Mouse (Mus musculus) heart, embryonic 15.5 days (tissue): Measurements from ENCODE around the gene Prkg1. TPM values are rescaled to one million over a fixed set of nuclear protein-coding genes. Genes with fewer than 3 reads are reported as not detected.

Experiments
- ATAC-seq: fragments of 200-750 bp; cut with Nextera tagmentation; replicated peaks from 2 replicates; pipeline ENCODE4 v1.8.0; 2017; ENCODE audit warnings: low read depth, moderate TSS enrichment; ENCODE audit not compliant: insufficient number of reproducible peaks, insufficient read depth, low FRiP score
- H3K27ac ChIP-seq: fragments of 300-500 bp; sonication (generic); 2 replicates; pipeline ENCODE4 v1.5.1; 2015; ENCODE audit warnings: mild to moderate bottlenecking, inconsistent platforms
- H3K27me3 ChIP-seq: fragments of 300-500 bp; sonication (generic); 2 replicates; pipeline ENCODE4 v1.6.1; 2015; ENCODE audit warnings: inconsistent platforms
- H3K36me3 ChIP-seq: fragments of 300-500 bp; sonication (generic); 2 replicates; pipeline ENCODE4 v1.6.1; 2015; ENCODE audit warnings: mild to moderate bottlenecking, inconsistent platforms
- H3K4me1 ChIP-seq: fragments of 300-500 bp; sonication (generic); replicated peaks from 2 replicates; pipeline ENCODE4 v1.6.1; 2015; ENCODE audit warnings: inconsistent platforms
- H3K4me2 ChIP-seq: fragments of 300-500 bp; sonication (generic); 2 replicates; pipeline ENCODE4 v1.6.1; 2015; ENCODE audit warnings: inconsistent platforms, mild to moderate bottlenecking, moderate library complexity
- H3K4me3 ChIP-seq: fragments of 300-500 bp; sonication (generic); 2 replicates; pipeline ENCODE4 v1.5.1; 2015; ENCODE audit warnings: mild to moderate bottlenecking, inconsistent platforms
- H3K9ac ChIP-seq: fragments of 300-500 bp; sonication (generic); 2 replicates; pipeline ENCODE4 v1.6.1; 2015; ENCODE audit warnings: mild to moderate bottlenecking, inconsistent platforms
- H3K9me3 ChIP-seq: fragments of 300-500 bp; sonication (generic); replicated peaks from 2 replicates; pipeline ENCODE4 v1.6.1; 2016; ENCODE audit warnings: inconsistent platforms
- WGBS: fragments of 180-500 bp; shearing (Covaris S2); methylation state at CpG from one replicate; pipeline ENCODE4 v1.1.7; 2015; ENCODE audit warnings: mixed read lengths; 5-methylcytosine and 5-hydroxymethylcytosine counted together
- polyA plus RNA-seq: library from polyadenylated mRNA; unstranded; fragments of >200 nt; fragmentation: Nextera tagmentation; extraction: Ambion mirVana; gene quantifications from 2 replicates; pipeline ENCODE4 v1.2.1, GENCODE M21; 2015

Gene Prkg1
- polyA plus RNA-seq, 1 experiment from 2014 or later = 6.0 TPM

DNA sequence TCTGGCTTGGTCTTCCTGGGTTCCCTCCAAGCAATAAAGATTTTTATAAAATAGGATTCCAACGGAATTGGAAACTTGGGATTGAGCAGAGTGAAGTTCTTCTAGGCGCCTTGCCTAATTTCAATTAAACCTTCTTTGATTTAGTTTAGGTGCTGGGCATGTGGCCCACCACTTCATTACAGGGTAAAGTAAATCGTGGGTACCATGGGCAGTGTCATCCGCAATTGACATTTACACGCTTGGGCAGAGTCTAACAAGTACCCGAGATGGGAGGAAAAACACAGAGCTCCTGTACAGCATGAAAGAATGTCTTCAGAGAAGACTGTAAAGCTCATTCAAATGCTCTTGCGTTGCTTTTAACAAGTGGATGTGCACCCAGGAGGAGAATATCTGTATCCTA is 622.9 kb downstream of the Prkg1 start:
- no peak overlapping the region for H3K27ac ChIP-seq
- 83% methylated on average over 7 of the region's 7 CpGs for WGBS
- no peaks in the 10 kb centered on the region for H3K9me3 ChIP-seq
- H3K9ac ChIP-seq = no peak overlapping the region
- no peaks in the 10 kb centered on the region for H3K4me1 ChIP-seq
- no peak overlapping the region for H3K4me3 ChIP-seq
- H3K4me2 ChIP-seq = no peak overlapping the region
- H3K36me3 ChIP-seq = no peaks in the 10 kb centered on the region
- no peaks in the 10 kb centered on the region for H3K27me3 ChIP-seq
- ATAC-seq = no peak

GRCm38 (mm10) chr19:31136316-31136715 is 628.5 kb downstream of the Prkg1 start:
- Histone ChIP-seq H3K27me3 (no peaks in the 10 kb centered on the region), H3K9me3 (no peaks in the 10 kb centered on the region), H3K36me3 (no peaks in the 10 kb centered on the region), H3K9ac (no peak overlapping the region), H3K4me2 (no peak overlapping the region), H3K4me3 (no peak overlapping the region), H3K4me1 (no peaks in the 10 kb centered on the region), H3K27ac (no peak overlapping the region)
- 33% methylated on average over 2 of the region's 2 CpGs for WGBS
- ATAC-seq = no peak

DNA sequence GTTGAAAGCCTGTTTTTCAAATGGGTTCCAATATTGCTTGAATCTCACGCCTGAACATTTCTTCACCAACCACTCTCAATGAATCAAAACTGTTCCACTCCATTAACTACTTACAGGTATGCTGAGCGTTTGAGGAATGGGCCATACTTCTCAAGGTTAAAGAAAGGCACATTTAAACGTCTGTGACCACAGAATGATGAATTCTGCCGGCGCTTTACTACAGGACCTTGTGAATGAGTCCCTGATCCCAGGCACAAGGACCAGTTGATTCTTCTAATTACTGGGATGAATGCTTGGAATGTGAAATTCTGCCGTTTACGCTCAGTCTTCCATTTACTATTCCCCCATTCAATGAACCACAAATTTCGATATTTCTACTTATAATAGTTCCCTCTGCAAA is 632.2 kb downstream of the Prkg1 start:
- Histone ChIP-seq H3K4me3 (no peak overlapping the region), H3K36me3 (no peaks in the 10 kb centered on the region), H3K9ac (no peak overlapping the region), H3K9me3 (no peaks in the 10 kb centered on the region), H3K27ac (no peak overlapping the region), H3K4me2 (no peak overlapping the region), H3K27me3 (no peaks in the 10 kb centered on the region), H3K4me1 (no peaks in the 10 kb centered on the region)
- 80% methylated on average over 8 of the region's 8 CpGs for WGBS
- no peak for ATAC-seq

- H3K4me2 ChIP-seq = no peak overlapping the region
- H3K27me3 ChIP-seq = no peaks in the 10 kb centered on the region
- H3K4me3 ChIP-seq = no peak overlapping the region
- H3K36me3 ChIP-seq = no peaks in the 10 kb centered on the region
- H3K9ac ChIP-seq = no peak overlapping the region
- WGBS = 83% methylated on average over 3 of the region's 3 CpGs
- H3K9me3 ChIP-seq = no peaks in the 10 kb centered on the region
- no peak for ATAC-seq
- H3K4me1 ChIP-seq = no peaks in the 10 kb centered on the region
- no peak overlapping the region for H3K27ac ChIP-seq
Observed at GRCm38 (mm10) chr19:31124628-31125027, 640.2 kb downstream of the Prkg1 start.

- Histone ChIP-seq H3K9ac (no peak overlapping the region), H3K27ac (no peak overlapping the region), H3K4me3 (no peak overlapping the region), H3K4me2 (no peak overlapping the region), H3K4me1 (no peaks in the 10 kb centered on the region), H3K9me3 (no peaks in the 10 kb centered on the region), H3K36me3 (no peaks in the 10 kb centered on the region), H3K27me3 (no peaks in the 10 kb centered on the region)
- no peak for ATAC-seq
- WGBS = 48% methylated on average over 4 of the region's 4 CpGs
Observed at GRCm38 (mm10) chr19:31114690-31115089, 650.1 kb downstream of the Prkg1 start.

DNA sequence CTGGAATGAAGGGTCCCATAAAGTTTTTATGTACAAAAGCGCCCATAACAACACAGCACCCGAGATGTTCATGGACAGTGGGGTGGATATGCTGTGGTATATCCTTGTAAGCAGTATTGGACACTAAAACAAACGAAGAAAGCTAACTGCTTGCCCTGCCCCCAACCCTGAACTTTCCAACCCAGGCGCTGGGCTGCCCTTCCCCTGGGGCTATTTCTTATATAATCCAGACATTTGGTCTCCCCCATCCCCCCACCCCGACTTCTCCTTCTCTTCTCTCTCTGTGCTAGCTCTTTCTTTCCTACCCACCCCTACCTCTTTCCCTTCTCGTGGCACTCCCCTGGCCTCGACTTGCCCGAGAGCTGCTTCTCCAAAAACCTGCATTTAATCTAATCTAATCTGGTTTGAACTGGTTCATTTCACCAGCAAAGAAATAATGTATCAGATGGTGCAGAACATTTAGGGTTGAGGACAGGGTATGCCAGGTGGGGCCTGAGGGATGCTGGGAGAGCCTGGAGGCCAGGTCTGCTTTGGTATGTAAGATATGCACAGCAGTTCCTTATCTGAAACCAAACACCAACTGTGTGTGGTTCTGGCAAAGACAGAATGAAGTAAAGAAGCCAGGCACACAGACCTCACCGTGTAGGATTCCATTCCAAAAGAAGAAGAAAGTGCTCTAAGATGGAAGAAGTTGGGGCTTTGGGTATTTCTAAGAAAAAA is 657.8 kb downstream of the Prkg1 start:
- no peak overlapping the region for H3K4me2 ChIP-seq
- no peak overlapping the region for H3K27ac ChIP-seq
- no peaks in the 10 kb centered on the region for H3K36me3 ChIP-seq
- H3K4me1 ChIP-seq = peaks cover 7% of the 10 kb centered on the region; the same call in 1 of the 2 replicates
- H3K4me3 ChIP-seq = no peak overlapping the region
- no peaks in the 10 kb centered on the region for H3K27me3 ChIP-seq
- no peaks in the 10 kb centered on the region for H3K9me3 ChIP-seq
- no peak for ATAC-seq
- H3K9ac ChIP-seq = no peak overlapping the region
- 28% methylated on average over 9 of the region's 9 CpGs for WGBS

DNA sequence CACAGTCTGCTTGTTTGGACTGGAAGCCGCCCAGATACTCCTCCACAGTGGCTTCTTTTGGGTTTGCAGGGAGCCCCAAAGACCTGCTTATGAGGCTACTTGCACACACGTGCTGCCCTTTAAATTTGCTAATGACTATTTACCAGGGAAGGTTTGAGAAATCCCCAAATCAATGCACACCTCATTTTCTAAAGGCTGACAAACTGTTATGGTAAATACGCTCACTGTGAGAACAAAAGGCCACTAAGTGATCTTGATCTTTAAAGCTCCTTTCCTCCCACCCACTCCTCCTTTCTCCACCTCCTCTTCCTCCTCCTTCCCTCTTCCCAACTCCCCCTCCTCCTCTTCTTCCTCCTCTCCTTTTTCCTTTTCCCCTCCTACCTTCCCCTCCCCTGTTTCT is 658.8 kb downstream of the Prkg1 start:
- Histone ChIP-seq H3K9me3 (no peaks in the 10 kb centered on the region), H3K9ac (no peak overlapping the region), H3K4me2 (no peak overlapping the region), H3K36me3 (no peaks in the 10 kb centered on the region), H3K27ac (no peak overlapping the region), H3K27me3 (no peaks in the 10 kb centered on the region), H3K4me3 (no peak overlapping the region), H3K4me1 (peaks cover 7% of the 10 kb centered on the region; the same call in 1 of the 2 replicates)
- no peak for ATAC-seq
- WGBS = 69% methylated on average over 3 of the region's 3 CpGs

DNA sequence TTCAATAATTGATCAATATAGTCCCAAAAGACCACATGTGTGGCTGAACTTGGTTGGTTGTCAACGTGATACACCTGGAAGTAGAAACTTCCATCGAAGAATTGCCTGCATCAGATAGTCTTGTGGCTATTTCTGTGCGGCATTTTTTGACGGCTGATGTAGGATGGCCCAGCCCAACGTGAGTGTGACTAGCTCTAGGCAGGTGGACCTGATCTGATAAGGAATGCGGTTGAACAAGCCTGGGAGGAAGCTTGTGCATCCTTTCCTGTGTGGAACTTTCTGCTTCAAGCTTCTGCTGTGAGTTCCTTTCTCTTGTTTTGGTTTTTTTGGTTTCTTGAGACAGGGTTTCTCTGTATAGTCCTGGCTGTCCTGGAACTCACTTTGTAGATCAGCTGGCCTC is 660.1 kb downstream of the Prkg1 start:
- Histone ChIP-seq H3K4me3 (no peak overlapping the region), H3K27me3 (no peaks in the 10 kb centered on the region), H3K4me1 (peaks cover 7% of the 10 kb centered on the region; the same call in 1 of the 2 replicates), H3K4me2 (no peak overlapping the region), H3K36me3 (no peaks in the 10 kb centered on the region), H3K27ac (no peak overlapping the region), H3K9me3 (no peaks in the 10 kb centered on the region), H3K9ac (no peak overlapping the region)
- no peak for ATAC-seq
- 64% methylated on average over 6 of the region's 6 CpGs for WGBS

GRCm38 (mm10) chr19:31099369-31099768 is 665.5 kb downstream of the Prkg1 start:
- ATAC-seq = no peak
- 29% methylated on average over 3 of the region's 3 CpGs for WGBS
- Histone ChIP-seq H3K4me1 (no peaks in the 10 kb centered on the region; the same call in 1 of the 2 replicates), H3K27me3 (no peaks in the 10 kb centered on the region), H3K36me3 (no peaks in the 10 kb centered on the region), H3K9me3 (no peaks in the 10 kb centered on the region), H3K4me2 (no peak overlapping the region), H3K4me3 (no peak overlapping the region), H3K27ac (no peak overlapping the region), H3K9ac (no peak overlapping the region)

DNA sequence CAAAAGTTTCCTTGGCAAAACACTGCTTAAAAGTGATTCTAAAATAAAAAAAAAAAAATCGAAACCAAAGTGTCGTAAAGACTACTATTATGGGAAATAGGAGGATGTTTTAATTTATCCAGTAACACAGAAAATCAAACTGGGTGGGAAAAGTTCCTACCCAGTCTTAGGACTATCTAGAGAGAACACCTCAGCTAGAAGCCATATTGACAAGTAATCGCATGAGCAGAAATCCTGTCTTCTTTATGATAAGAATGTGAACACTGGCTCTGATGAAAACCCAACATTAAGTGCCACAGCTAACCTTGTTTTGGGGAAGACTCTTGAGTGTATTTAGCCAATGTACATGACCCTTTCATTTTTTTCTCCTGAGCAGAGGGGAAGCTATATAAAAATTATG is 667.0 kb downstream of the Prkg1 start:
- Histone ChIP-seq H3K27me3 (no peaks in the 10 kb centered on the region), H3K9ac (no peak overlapping the region), H3K4me2 (no peak overlapping the region), H3K36me3 (no peaks in the 10 kb centered on the region), H3K4me1 (no peaks in the 10 kb centered on the region; the same call in 1 of the 2 replicates), H3K4me3 (no peak overlapping the region), H3K9me3 (no peaks in the 10 kb centered on the region), H3K27ac (no peak overlapping the region)
- 57% methylated on average over 3 of the region's 3 CpGs for WGBS
- ATAC-seq = no peak

DNA sequence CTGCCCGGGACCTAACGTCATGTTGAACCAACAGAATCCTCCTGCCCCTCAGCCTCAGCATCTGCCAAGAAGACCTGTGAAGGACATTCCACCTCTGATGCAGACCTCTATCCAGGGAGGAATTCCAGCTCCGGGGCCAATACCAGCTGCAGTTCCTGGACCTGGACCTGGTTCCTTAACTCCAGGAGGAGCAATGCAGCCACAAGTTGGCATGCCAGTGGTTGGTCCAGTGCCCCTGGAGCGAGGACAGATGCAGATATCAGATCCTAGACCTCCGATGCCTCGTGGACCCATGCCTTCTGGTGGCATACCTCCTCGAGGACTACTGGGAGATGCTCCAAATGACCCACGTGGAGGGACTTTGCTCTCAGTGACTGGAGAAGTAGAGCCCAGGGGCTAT is 681.1 kb downstream of the Prkg1 start:
- 87% methylated on average over 8 of the region's 8 CpGs for WGBS
- H3K4me1 ChIP-seq = peaks cover 24% of the 10 kb centered on the region
- H3K27me3 ChIP-seq = no peaks in the 10 kb centered on the region
- ATAC-seq = no peak
- H3K9ac ChIP-seq = peak overlapping the region; percentile 68
- peak overlapping the region; percentile 67 for H3K4me3 ChIP-seq
- no peaks in the 10 kb centered on the region for H3K9me3 ChIP-seq
- H3K4me2 ChIP-seq = peak overlapping the region; percentile 78
- H3K27ac ChIP-seq = no peak overlapping the region
- H3K36me3 ChIP-seq = peaks cover 26% of the 10 kb centered on the region
